Mouse (Mus musculus) stomach, embryonic 16.5 days (tissue): Measurements from ENCODE around the gene Lhfpl2. TPM values are rescaled to one million over a fixed set of nuclear protein-coding genes. Genes with fewer than 3 reads are reported as not detected.
"Not testable (repeated sequence)": the region's sequence is repeated elsewhere in the genome, so short reads cannot be mapped to it uniquely, and the experiment has no call there.

Experiments used
- ATAC-seq: fragments of 200-750 bp; cut with Nextera tagmentation; 2 replicates; pipeline ENCODE4 v1.8.0; 2017; ENCODE audit warnings: moderate number of reproducible peaks, moderate TSS enrichment; ENCODE audit not compliant: insufficient read depth, low FRiP score
- H3K27ac ChIP-seq: fragments of 300-500 bp; sonication (generic); 2 replicates; pipeline ENCODE4 v1.5.1; 2014; ENCODE audit warnings: low read length
- H3K27me3 ChIP-seq: fragments of 300-500 bp; sonication (generic); 2 replicates; pipeline ENCODE4 v1.6.1; 2014; ENCODE audit warnings: low read length, control low read depth, mixed read lengths; ENCODE audit not compliant: control insufficient read depth, insufficient read depth
- H3K36me3 ChIP-seq: fragments of 300-500 bp; sonication (generic); 2 replicates; pipeline ENCODE4 v1.6.1; 2014; ENCODE audit warnings: low read length; ENCODE audit not compliant: control insufficient read depth, insufficient read depth
- H3K4me1 ChIP-seq: fragments of 300-500 bp; sonication (generic); 2 replicates; pipeline ENCODE4 v1.6.1; 2014; ENCODE audit warnings: low read length, control low read depth, mixed read lengths; ENCODE audit not compliant: control insufficient read depth, insufficient read depth
- H3K4me2 ChIP-seq: fragments of 300-500 bp; sonication (generic); 2 replicates; pipeline ENCODE4 v1.6.1; 2014; ENCODE audit warnings: low read depth, low read length, mixed read lengths
- H3K4me3 ChIP-seq: fragments of 300-500 bp; sonication (generic); replicated peaks from 2 replicates; pipeline ENCODE4 v1.5.1; 2014; ENCODE audit warnings: mild to moderate bottlenecking, low read length
- H3K9ac ChIP-seq: fragments of 300-500 bp; sonication (generic); 2 replicates; pipeline ENCODE4 v1.6.1; 2014; ENCODE audit warnings: low read length
- H3K9me3 ChIP-seq: fragments of 300-500 bp; sonication (generic); replicated peaks from 2 replicates; pipeline ENCODE4 v1.6.1; 2016; ENCODE audit warnings: low read length, control low read depth; ENCODE audit not compliant: control insufficient read depth
- WGBS: fragments of 180-500 bp; shearing (Covaris S2); extraction: QIAGEN DNeasy Blood & Tissue Kit; methylation state at CpG from one replicate; pipeline ENCODE4 v1.1.7; 2014; 5-methylcytosine and 5-hydroxymethylcytosine counted together
- polyA plus RNA-seq: library from polyadenylated mRNA; unstranded; fragments of >200 nt; fragmentation: Nextera tagmentation; extraction: Ambion mirVana; gene quantifications from 2 replicates; pipeline ENCODE4 v1.2.1, GENCODE M21; 2015

Lhfpl2 gene
- polyA plus RNA-seq, result 20.3 and 20.6 TPM in 2 replicates

DNA sequence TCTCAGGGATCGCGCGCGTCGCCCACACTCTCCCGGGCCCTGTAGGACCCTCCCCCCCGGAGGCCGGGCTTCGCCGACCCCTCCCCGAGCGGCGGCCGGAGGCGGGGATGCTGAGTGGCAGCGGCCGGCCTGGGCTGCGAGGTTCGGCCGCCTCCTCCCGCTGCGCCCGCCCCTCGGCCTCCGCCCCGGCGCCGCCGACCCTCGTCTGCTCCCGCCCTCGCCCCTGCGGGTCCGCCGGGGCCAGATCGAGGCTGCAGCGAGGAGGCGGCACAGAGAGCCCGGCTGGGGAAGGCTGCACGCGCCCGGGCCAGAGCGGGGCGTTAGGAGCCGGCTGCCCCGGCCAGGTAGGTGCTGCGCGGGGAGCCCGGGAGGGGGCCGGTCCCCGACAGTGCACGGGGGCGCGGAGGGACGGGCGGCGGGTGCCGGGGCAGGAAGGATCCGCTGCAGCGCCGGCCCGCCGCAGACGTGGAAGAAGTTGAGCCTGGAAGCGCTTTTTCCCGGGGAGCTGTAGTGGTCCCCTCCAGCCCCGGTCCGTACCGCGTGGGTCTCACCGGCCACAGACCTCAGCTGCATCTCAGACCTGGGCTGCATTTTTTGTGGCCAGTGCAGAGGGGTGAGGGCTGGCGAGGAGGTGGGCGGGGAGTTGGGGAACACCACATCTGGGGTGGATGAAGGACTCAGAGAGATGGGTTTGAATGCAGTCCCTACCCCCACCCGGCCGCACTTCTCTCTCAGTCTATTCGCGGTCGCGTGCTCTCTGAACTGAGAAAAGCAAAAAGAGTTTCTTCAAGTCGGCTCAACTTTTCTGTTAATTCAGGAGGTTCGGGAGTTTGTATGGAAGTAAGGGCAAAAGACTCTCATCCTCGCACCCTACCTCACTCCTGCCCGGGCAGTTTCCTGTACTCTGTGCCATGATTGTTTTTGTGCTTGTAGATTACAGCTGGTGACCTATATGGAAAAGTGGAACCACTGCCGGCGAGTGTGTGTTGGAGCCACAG, at the start of gene Lhfpl2:
Lhfpl2 (plus strand) TSS at position 234 of the 998 bp plus-strand sequence.
- Histone ChIP-seq H3K4me2 (peak within 1 kb of the TSS; percentile 97), H3K9ac (peak within 1 kb of the TSS; percentile 92), H3K27ac (peak within 1 kb of the TSS; percentile 67), H3K4me3 (peak within 1 kb of the TSS; percentile 82), H3K4me1 (peaks cover 14% of the 10 kb centered on the region), H3K36me3 (no peaks in the 10 kb centered on the region), H3K27me3 (no peaks in the 10 kb centered on the region; the same call in 1 of the 2 replicates), H3K9me3 (no peaks in the 10 kb centered on the region)
- peak; percentile 85 for ATAC-seq
- WGBS, result under 1% methylated on average over 74 of the region's 85 CpGs

DNA sequence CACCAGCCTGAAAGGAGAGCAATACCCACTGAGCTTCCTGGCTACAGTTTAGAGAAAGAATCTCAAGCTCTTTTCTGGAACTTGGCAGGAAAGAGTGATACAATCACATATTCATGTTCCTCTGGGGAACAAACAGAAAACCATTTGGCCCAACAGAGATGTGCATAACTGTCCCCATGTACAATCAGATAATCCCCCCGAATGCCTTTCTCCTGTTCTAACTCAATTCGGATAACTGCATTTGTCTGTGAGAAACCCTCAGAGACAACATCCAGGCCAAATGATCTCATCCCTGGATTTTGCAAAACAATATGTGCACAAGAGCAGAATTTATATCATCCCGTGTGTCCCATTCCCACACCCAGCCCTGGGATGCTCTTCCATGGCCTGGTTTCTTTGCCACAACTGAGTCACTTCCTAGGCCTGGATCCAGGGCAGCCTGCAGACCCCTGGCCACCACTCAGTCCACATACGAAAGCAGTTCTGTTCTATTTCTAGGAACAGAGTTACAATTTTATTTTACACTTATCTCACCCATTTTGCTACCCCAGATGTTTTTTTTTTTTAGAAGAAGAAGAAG, 45.5 kb upstream of the Lhfpl2 start:
- Histone ChIP-seq H3K4me2 (no peak overlapping the region), H3K9me3 (no peaks in the 10 kb centered on the region), H3K4me3 (no peak overlapping the region), H3K4me1 (no peaks in the 10 kb centered on the region), H3K27me3 (no peaks in the 10 kb centered on the region), H3K36me3 (no peaks in the 10 kb centered on the region), H3K27ac (no peak overlapping the region), H3K9ac (no peak overlapping the region)
- WGBS, result 76% methylated on average over 4 of the region's 4 CpGs
- ATAC-seq, result no peak

- no peak overlapping the region for H3K4me3 ChIP-seq
- H3K9ac ChIP-seq, result no peak overlapping the region
- H3K27ac ChIP-seq, result no peak overlapping the region
- no peaks in the 10 kb centered on the region for H3K27me3 ChIP-seq
- H3K9me3 ChIP-seq, result no peaks in the 10 kb centered on the region
- WGBS, result 68% methylated on average over 10 of the region's 10 CpGs
- no peak for ATAC-seq
- no peaks in the 10 kb centered on the region for H3K4me1 ChIP-seq
- no peak overlapping the region for H3K4me2 ChIP-seq
- H3K36me3 ChIP-seq, result no peaks in the 10 kb centered on the region
Observed at GRCm38 (mm10) chr13:94013986-94014385, 43.6 kb upstream of the Lhfpl2 start.

GRCm38 (mm10) chr13:94024575-94024974, 33.0 kb upstream of the Lhfpl2 start:
- H3K4me1 ChIP-seq, H3K4me2 ChIP-seq, H3K27ac ChIP-seq, H3K4me3 ChIP-seq, H3K9ac ChIP-seq, ATAC-seq, H3K27me3 ChIP-seq, H3K9me3 ChIP-seq, H3K36me3 ChIP-seq: not testable (repeated sequence)
- WGBS, result 74% methylated on average over 8 of the region's 13 CpGs

DNA sequence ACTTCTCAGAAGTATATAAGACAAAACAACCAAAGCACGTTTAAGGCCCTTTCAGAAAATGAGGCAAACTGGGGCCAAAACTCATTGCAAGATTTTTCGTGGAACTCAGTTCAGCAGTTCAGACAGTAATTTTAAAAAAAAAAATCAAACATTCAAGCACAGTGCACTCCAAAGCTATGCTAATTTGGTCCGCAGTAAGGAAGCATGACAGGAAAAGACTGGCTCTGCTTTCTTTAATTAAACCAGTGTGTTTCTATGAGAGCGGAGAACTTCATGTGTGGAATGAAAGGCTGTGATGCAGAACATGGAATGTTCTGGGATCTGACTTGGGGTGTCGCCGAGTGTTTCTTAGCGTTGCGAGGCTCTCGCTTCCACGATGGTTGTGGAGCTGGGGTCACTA, 28.4 kb upstream of the Lhfpl2 start:
- WGBS, result 90% methylated on average over 10 of the region's 10 CpGs
- no peak overlapping the region for H3K9ac ChIP-seq
- no peak overlapping the region for H3K4me2 ChIP-seq
- no peaks in the 10 kb centered on the region for H3K36me3 ChIP-seq
- no peak overlapping the region for H3K4me3 ChIP-seq
- no peak overlapping the region for H3K27ac ChIP-seq
- no peaks in the 10 kb centered on the region for H3K9me3 ChIP-seq
- H3K4me1 ChIP-seq, result no peaks in the 10 kb centered on the region
- no peak for ATAC-seq
- no peaks in the 10 kb centered on the region for H3K27me3 ChIP-seq

DNA sequence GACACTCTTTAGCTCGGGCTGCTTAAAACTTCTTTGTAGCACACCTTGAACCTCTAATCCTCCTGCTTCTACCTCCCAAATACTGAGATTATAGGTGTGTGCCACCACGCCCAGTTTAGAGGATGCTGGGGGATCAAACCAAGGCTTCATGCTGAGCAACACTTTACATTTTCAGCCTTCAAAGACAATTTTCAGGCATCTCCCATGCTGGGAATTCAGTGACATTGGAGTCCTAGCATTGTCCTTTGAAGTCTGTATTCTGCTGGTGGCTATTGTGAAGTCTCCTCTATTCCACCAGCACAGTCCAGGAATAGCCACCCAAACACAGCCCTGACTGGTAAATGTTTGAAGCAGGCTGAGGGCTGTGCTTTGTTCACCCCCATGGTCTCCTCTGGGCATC, 27.0 kb upstream of the Lhfpl2 start:
- no peaks in the 10 kb centered on the region for H3K4me1 ChIP-seq
- H3K9me3 ChIP-seq, result no peaks in the 10 kb centered on the region
- H3K9ac ChIP-seq, result no peak overlapping the region
- WGBS, result 82% methylated on average over 2 of the region's 2 CpGs
- no peaks in the 10 kb centered on the region for H3K36me3 ChIP-seq
- H3K4me3 ChIP-seq, result no peak overlapping the region
- no peaks in the 10 kb centered on the region for H3K27me3 ChIP-seq
- no peak overlapping the region for H3K4me2 ChIP-seq
- ATAC-seq, result no peak
- H3K27ac ChIP-seq, result no peak overlapping the region

DNA sequence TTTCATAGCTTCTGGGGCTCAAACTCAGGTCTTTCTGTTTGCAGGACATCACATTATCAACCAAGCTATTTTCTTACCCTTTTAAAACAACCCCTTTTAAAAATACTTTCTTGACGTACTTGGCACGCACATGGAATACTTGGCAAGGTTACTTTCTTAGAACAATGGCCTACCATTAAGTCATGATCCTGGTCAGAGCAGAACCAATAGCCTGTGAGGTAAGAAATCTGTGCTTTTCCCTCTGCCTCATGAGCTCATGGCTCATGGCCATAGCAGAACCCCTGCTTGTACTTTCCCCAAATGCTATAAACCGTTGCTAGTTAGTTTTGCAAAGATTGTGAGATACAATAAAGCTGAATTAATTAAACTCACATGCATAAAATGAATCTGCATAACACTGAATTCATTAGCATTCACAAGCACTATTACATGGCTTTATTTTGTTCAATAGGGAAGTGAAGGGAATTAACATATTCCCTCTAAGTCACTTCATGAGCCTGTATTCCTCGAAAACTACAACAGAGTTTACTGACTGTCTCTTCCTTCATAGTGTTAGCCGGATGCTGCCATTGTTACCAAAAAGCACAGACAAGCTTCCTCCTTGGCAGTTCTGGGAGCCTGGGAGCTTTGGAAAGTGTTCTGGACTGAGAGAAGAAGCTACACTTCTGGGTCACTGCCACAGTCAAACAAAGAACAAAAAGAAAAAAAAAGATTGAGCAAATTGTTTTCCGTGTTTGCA, 20.1 kb upstream of the Lhfpl2 start:
- Histone ChIP-seq H3K27ac (peak overlapping the region; percentile 64), H3K36me3 (no peaks in the 10 kb centered on the region)
- 38% methylated on average over 6 of the region's 6 CpGs for WGBS

DNA sequence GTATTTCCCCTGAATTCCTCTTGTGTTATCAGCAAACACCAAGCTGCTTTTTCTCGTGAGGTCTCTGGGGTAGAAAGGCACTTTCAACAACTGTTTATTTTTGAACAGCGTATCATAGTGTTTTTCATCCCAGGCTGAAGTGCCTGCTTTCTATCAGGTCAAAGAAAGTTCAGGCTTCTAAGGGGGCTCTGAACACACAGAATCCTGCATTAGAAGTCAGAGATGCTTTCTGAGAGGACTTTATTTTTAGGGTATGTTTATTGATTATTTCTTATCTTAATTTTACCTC, 19.6 kb upstream of the Lhfpl2 start:
- Histone ChIP-seq H3K4me2 (no peak overlapping the region), H3K4me1 (0 out of 2 replicates have a peak, but pooled peaks cover 4% of the 10 kb centered on the region), H3K36me3 (no peaks in the 10 kb centered on the region), H3K27me3 (no peaks in the 10 kb centered on the region), H3K9me3 (no peaks in the 10 kb centered on the region), H3K27ac (peak overlapping the region; percentile 64), H3K9ac (no peak overlapping the region; the same call in 1 of the 2 replicates), H3K4me3 (no peak overlapping the region)
- ATAC-seq, result no peak
- 8% methylated on average over 2 of the region's 2 CpGs for WGBS

More for the DNA sequence above, 20.1 kb upstream of the Lhfpl2 start:
- Histone ChIP-seq H3K27me3 (no peaks in the 10 kb centered on the region), H3K9me3 (no peaks in the 10 kb centered on the region), H3K4me3 (no peak overlapping the region), H3K4me2 (no peak overlapping the region), H3K4me1 (0 out of 2 replicates have a peak, but pooled peaks cover 4% of the 10 kb centered on the region), H3K9ac (no peak overlapping the region; the same call in 1 of the 2 replicates)
- no peak for ATAC-seq

DNA sequence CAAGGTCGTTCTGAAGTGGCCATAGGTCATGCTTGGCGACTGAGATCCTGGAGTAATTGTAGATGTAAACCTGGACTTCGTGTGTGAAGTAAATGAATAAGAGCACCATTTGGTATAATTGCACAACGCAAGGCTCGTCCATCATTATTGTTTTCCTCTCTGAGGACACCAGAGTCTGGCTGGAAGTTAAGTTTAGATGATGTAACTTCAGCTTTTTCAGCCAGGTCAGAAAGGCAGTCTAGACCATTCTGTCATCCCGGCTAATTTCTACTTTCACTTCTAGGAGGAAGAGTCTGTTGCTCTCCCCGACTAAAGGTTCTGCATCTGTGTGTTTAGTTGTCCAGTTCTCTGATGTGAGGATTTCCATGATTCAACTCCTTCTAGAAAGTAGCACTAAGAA, 7.6 kb upstream of the Lhfpl2 start:
- H3K4me1 ChIP-seq, result no peaks in the 10 kb centered on the region
- WGBS, result 38% methylated on average over 7 of the region's 7 CpGs
- no peaks in the 10 kb centered on the region for H3K36me3 ChIP-seq
- no peaks in the 10 kb centered on the region for H3K27me3 ChIP-seq
- no peak overlapping the region for H3K4me3 ChIP-seq
- no peak overlapping the region for H3K9ac ChIP-seq
- ATAC-seq, result no peak
- H3K4me2 ChIP-seq, result no peak overlapping the region
- no peaks in the 10 kb centered on the region for H3K9me3 ChIP-seq
- H3K27ac ChIP-seq, result no peak overlapping the region
